Mouse (Mus musculus) adrenal gland, adult 18-20 months (tissue): ENCODE results near the gene Xcl1. TPM values are rescaled to one million over a fixed set of nuclear protein-coding genes. Genes with fewer than 3 reads are reported as not detected.
A peak's percentile ranks its signal among the peaks of the same experiment; 100 is the strongest.

Source experiments
- DNase-seq, 2 experiments: peaks; one replicate each; pipeline ENCODE4 v3.0.0; 2021 to 2022; ENCODE audit warnings: low spot score in 2 of 2
- total RNA-seq, 2 experiments: library from RNA; stranded (reverse); gene quantifications; 1 replicate in 1 of 2; 2 replicates in 1 of 2; pipeline ENCODE4 v1.2.3; 2021

Xcl1 gene
- total RNA-seq, 2 experiments from 2014 or later: not detected

DNA sequence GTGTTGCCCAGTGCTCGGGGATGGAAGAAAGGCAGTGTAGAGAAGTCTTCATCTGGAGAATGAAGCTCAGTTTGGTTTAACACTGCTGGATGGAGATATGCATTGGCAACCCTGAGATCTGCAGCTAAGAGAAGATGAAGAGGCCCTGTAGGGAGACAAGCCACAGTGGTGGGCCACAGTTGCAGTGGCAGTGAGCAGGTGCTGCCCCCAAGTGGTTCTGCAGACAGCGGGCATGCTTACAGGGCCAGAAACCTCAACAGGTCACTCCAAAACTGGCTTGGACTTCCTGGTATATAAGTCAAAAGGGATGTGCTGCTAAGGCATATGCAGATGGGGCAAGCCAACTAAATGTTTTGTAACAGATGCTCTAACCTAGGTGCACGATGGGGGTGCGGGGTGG is 30.3 kb downstream of the Xcl1 start:
- DNase-seq: no peak

DNA sequence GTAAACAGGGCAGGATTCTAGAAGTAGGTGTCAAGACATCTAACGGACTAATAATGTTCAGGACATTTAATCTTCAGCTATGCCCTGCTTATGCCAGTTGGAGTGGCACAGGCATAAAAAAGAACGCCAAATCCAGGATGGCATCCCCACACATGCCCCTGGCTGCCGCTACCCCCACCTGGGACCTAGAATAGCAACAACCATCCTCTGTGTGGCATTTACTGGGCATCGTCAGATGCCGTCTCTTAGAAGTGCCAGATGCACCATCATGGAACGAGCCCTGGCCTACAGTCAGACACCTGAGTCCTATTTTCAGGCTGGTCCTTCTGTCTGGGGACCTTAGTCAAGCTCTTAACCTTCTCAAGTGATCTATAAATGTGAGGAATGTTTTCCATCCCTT is 34.6 kb downstream of the Xcl1 start:
- no peak for DNase-seq

GRCm38 (mm10) chr1:164900226-164900625 is 35.1 kb downstream of the Xcl1 start:
- DNase-seq: no peak

DNA sequence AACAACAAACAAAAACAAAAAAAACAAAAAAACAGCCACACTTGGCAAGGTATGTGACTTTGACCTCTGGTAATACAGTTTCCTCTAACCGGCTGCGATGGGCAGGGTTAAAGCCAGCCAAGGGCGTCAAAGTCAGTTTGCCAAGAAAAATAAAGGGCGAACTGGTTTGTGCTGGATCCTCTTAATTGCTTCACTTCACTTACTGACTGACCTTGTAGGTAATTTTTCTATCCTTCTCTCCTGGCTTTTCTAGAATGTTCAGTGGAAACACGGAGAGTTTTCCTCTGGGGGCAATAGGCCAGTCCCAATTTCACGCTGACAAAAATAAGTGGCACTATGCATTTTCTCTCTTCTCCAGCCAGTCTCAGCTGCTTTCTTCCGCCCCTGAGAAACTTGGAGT is 35.8 kb downstream of the Xcl1 start:
- no peak for DNase-seq

GRCm38 (mm10) chr1:164898846-164899351 is 36.4 kb downstream of the Xcl1 start:
- DNase-seq: peak; percentile 55 to 62

DNA sequence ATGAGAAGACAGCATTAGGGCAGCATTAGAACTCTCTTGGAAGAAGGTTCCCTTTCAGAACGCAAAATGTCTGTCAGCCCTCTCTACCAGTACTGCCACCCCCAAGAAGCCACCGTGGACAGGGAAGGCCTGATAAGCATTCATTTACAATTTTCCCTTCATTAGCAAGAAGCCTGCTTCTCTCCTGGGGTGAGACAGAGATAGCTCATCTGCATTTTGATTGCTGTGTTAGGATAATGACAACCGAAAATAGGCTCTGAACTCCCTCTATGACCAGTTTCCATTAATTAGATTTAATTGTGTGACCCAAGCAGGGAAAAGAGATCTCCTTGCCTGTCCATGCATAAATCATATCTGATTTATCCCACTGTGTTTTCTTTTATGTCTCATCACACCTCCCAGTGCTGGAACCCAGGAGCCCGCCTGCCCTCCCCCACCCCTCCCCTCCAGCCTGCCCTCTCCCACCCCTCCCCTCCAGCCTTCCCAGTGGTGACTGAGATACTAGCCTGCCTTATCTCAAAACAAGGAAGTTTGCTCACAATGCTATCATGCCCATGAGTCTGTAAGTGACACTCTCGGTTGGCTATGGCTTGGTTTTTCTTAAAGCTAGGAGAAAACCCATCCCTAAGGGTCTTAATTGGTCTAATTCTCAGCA is 38.0 kb downstream of the Xcl1 start:
- DNase-seq: no peak

DNA sequence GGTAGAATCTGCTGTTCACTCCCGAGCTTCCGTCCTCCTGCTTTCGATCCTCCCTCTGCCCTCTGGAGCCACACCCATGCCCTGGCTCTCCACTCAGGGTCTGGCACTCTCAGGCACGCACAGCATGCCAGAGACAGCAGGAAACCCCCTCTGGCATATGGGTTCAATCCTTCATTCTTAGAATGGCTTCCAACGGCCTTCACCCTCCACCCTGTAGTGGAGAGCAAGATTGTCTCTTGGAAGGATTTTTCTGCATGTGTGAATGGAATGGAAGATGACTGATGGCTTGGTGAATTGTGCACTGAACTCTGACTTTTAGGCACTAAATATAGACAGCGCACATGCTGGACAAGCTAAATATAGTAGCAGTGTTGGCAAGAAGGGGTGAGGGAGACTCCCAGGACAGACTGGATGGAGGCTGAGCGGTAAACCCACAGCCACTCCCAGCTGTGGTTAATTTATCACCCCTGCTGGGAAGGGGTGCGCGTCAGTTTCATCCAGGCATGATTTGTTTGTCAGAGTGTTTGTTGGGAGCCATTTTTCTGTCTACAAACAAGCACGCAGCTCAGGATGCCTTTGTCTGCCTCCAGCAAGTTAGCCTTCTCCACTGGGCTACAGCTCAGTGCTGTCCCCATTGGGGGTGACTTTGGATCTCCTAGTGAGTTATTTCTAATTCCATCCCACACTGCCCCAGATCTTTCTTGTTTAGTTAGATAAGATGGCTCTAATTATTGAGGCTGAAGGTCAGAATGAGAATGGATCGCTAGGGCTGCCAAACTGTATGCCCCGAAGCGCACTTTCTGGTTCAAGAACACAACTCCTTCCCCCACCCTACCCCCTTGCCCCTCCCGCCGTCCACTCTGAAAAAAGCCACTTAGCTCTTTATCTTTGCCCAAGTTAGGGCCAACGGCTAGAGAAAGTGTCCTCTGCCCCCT is 38.8 kb downstream of the Xcl1 start:
- no peak for DNase-seq

- no peak for DNase-seq
Observed at GRCm38 (mm10) chr1:164895806-164896205, 39.5 kb downstream of the Xcl1 start.

- no peak for DNase-seq
Observed at GRCm38 (mm10) chr1:164890366-164890765, 45.0 kb downstream of the Xcl1 start.

GRCm38 (mm10) chr1:164888563-164888962 is 46.8 kb downstream of the Xcl1 start:
- DNase-seq: no peak

DNA sequence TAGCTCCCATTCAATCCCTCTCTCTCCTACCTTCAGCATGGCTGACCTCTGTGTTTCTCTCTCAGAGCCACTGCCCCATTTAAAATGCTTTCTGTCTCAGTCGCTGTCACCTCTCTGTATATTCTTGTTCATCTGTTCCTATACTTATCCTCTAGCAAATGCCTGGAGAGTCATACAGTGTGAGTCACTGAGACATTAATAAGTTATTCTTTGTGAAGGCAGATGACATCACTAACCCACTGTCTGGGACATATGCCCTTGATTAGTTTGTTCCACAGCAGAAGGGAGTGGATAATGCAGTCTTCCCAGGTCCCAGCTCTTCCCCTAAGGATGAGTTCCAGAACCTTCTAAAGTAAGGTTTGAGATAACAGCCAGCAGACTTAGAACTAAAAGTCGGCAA is 47.6 kb downstream of the Xcl1 start:
- no peak for DNase-seq

DNA sequence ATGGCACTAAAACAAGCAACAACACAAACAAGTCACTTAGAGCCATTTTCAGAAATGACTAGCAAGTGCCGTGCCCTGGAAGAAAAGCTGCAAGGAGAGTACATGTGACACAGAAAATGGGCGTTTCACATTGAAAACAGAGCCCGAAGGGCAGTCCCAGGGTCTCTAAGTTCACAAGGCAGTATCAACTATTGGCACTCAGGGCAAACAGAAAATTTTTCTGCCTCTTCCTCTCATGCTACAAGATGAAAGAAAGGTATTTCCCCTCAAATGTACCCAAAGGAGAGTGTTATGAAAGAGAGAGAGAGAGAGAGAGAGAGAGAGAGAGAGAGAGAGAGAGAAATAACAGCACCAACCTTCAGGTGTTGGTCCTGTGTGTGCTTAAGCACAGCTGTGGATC is 53.4 kb downstream of the Xcl1 start:
- DNase-seq: no peak

Other genes with a start within 250 kb of the Xcl1 start
- 100 to 1,000 TPM in 1 of 2 experiments, 10 to 100 TPM in 1; 23.7 to 109 TPM for gene Dpt, start 138.9 kb downstream of the Xcl1 start, total RNA-seq
- gene Tbx19, start 225.2 kb upstream of the Xcl1 start, total RNA-seq: not detected